Mouse (Mus musculus) cerebellum, adult (tissue): ENCODE results near the gene Prpf6.

ENCODE experiments used
- ATAC-seq: cut with Nextera tagmentation; 2 replicates; pipeline ENCODE4 v1.9.2; 2017; ENCODE audit warnings: mild to moderate bottlenecking, moderate library complexity, mixed read lengths; ENCODE audit not compliant: insufficient number of reproducible peaks, low FRiP score, low TSS enrichment

The Prpf6 gene

GRCm38 (mm10) chr2:181679951-181680715 lies 88.5 kb downstream of the Prpf6 start, which contains the start of gene Tcea2:
TSS of gene Tcea2 (plus strand) at chr2:181680310.
- ATAC-seq: peak; percentile 61

DNA sequence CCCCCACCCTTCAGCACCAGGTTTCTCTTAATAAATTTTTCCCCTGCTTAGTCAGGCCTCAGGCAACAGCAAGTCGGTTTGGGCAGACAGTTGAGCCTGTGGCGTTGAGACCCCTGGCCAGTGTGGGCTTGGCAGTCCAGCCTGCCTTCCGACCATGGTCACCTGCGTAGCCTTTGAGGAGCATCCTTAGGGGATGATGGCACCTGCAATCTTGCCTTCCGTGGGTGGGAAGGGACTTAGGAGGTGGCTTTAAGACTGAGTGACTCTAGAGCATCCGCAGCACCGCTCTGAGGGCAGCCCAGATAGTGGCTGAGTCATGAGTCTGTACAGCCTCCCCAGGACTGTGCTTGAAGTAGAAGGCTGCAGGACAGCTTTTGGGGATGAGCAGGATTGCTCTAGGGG lies 89.0 kb downstream of the Prpf6 start:
- ATAC-seq: peak; percentile 33; the same call in 1 of the 2 replicates

GRCm38 (mm10) chr2:181681978-181682377 lies 90.3 kb downstream of the Prpf6 start:
- ATAC-seq: no peak

DNA sequence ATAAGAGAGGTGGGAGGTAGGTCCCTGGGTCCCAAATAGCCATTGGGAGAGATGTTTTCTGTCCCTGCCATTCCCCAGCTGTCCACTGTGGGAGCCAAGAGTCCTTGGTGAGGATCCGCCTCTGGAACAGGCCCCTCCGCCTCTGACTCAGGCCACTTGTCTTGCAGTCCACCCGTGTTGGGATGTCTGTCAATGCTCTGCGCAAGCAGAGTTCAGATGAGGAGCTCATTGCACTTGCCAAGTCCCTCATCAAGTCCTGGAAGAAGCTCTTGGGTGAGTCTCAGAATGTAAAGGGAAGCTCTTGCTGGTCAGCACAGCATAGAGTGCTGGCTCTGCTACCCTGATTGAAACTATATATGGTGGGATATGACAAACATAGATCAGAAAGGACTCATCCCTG lies 91.7 kb downstream of the Prpf6 start:
- no peak for ATAC-seq

DNA sequence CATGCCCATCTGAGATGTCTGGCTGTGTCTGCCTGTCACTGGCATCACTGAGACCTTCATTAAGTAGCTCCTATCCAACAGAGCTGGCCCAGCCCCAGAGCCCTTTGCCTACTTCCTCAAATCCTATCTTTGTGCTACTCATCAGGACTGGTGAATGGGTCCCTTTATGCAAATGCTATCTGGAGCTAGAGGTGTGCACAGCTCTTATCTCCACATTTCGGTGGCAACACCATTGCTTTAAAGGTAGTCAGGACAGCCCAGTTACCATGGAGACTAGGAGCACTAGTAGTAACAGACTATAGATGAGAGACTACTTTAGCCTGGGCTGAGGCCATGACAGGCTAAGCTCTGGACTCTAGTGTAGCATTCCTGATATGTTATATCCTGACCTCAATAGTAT lies 93.0 kb downstream of the Prpf6 start:
- ATAC-seq: no peak

GRCm38 (mm10) chr2:181685686-181686085 lies 94.0 kb downstream of the Prpf6 start:
- ATAC-seq: no peak

DNA sequence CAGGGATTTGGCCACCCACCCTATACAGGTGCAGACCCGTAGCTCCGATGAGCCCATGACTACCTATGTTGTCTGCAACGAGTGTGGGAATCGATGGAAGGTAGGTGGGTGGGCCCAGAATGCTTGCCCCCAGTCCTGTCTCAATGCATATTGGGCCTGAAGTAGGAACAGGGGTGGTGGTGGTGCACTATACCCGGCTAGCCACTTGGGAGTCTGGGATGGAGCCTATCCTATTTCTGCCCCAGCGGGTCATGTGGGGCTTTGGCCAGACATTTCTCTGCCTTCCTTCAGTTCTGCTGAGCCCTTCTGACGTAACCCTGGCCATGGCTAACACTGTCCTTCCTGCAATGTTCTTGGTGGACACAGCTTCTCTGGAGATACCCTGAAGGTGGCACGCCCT lies 95.9 kb downstream of the Prpf6 start:
- no peak for ATAC-seq

DNA sequence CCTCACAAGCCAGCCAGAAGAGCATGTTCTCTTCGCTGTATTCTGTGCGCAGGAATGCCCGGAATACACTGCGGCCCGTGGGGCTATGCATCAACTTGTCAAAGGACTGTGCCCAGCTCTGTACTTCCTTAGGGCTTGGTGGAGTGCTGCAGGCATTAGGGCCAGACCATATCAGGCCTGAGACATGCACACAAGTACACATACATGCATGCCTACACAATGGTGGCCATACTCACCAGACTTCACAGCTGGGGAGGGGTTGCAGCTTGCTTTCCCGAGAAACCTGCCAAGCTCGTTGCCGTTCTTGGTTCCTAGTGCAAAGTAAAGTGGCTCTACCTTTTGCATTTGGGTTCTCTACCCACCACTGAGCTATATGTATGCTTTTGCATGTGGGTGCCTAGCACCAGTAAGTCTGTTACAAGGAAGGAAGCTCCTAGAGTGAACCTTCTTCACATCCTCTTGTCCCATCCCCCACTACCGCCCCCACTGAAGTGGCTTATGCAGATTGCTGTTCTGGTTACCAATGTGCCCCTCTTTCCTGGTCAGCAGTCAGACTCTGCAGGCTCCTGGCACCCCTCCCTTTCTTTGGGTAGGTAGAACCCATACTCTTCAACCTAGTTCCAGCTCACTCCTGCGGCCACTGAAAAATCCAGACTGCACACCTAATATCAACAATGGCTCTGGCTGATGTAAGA lies 97.9 kb downstream of the Prpf6 start:
- ATAC-seq: no peak

DNA sequence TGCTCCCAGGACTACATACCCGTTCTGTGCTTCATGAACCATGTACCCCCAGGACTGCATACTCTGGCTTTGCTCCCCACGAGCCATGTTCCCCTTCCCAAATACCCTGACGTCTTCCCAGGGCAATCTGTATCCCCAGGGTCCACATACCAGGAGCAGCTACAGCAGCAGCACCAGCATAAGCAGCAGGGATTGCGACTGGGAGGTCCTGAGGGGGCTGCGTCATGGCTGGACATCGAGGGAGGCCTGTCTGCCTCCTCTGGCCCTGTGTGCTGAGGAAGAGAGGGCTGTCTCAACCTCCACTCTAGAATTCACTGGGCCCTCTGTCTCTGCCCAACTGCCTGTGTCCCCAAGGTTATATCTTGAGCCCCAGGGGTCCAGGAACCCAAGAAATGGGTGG lies 99.4 kb downstream of the Prpf6 start:
- no peak for ATAC-seq

- no peak for ATAC-seq
These were observed 99.9 kb downstream of the Prpf6 start for GRCm38 (mm10) chr2:181691571-181691970.

GRCm38 (mm10) chr2:181692304-181692703 lies 100.6 kb downstream of the Prpf6 start:
- ATAC-seq: no peak

GRCm38 (mm10) chr2:181693339-181694280 lies 101.9 kb downstream of the Prpf6 start, which contains the start of gene Rgs19:
TSS of gene Rgs19 (minus strand) at chr2:181693977.
- ATAC-seq: peak; percentile 64; the same call in 1 of the 2 replicates

- no peak for ATAC-seq
These were observed 102.9 kb downstream of the Prpf6 start for GRCm38 (mm10) chr2:181694581-181694980.

DNA sequence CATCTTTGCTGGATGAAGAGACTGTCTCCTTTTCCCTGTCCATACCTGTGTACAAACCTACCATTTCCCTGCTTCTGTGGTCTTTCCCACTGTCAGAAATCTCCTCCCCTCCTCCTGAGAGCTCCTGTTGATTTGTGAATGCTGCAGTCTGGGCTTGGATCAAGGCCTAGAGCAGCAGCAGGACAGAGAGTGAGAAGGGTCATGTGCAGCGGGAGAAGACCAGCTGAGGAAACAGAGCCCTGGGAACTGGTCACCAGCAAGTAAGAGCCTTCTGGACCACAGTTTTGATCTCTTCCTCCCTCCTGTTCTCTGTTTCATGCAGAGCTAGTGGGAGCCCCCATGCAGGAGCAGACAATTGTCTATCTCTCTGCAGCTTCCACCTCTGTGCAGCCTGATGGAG lies 104.1 kb downstream of the Prpf6 start:
- no peak for ATAC-seq

DNA sequence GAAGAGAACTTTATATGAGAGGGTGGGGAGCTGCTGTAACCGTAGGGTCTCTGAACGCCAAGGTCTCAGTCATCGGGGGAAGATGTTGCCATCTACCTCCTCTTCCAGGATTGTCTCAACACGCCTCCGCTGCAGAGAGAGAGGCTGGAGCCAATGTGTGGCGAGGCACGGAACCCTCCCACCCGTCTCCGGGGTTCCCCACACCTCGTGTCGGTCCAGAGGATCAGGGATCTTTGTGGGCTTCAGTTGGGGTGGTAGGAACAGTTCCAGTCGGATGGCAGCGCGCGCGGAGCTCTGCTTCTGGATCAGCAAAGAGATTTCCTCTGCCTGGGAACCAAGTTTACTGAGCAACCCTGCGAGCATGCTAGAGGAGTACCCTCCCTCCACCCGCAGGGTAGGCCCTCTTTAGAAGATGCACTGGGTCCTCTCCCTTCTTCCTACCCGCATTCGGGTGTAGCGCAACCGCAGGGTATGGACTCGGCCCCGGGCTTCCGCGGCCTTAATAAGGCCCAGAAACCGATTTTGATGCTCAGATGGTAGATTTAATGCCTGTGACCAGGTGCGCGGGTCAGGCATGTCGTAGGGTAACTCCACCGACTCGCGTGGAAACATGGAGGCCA lies 105.2 kb downstream of the Prpf6 start:
- no peak for ATAC-seq

DNA sequence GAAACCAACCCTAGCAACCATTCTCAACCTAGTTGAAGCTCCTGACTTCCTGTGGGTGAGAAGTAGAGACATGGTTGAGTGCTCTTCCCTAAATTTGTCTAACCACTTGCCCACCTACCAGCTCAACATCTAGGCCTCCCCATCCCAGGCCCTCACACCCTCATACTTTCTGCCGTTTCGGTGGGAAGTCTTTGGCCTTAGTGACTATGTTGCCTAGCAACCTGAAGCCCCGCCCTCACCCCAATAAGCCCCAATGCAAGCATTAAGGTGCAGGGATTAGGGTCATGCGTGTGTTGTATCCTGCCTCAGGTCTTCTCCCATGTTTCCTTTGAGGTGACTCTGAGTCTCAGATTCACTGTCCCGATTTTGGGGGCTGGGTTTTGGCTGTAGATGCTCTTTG lies 106.6 kb downstream of the Prpf6 start, which contains the start of gene Lkaaear1:
Lkaaear1 (minus strand) TSS at position 202 of the 400 bp plus-strand sequence.
- ATAC-seq: no peak
